Mouse (Mus musculus): Measurements from ENCODE around the gene Gabbr2. TPM values are rescaled to one million over a fixed set of nuclear protein-coding genes. Genes with fewer than 3 reads are reported as not detected.

Gene Gabbr2
- polyA plus RNA-seq, 1 experiment from 2014 or later: 0.05 TPM

- no peak for ATAC-seq (ENCODE audit: extremely low read depth, insufficient number of reproducible peaks, low FRiP score, low TSS enrichment)
- no peak overlapping the region for H3K9ac ChIP-seq
- no peak overlapping the region for H3K4me2 ChIP-seq
- H3K4me1 ChIP-seq: no peaks in the 10 kb centered on the region
- no peak overlapping the region for H3K4me3 ChIP-seq
- no peaks in the 10 kb centered on the region for H3K27me3 ChIP-seq (replicated peaks)
- H3K27ac ChIP-seq (replicated peaks): no peak overlapping the region
- no peaks in the 10 kb centered on the region for H3K36me3 ChIP-seq
- H3K9me3 ChIP-seq: 0 out of 2 replicates have a peak, but pooled peaks cover 4% of the 10 kb centered on the region
- 50% methylated on average over 4 of the region's 4 CpGs for WGBS
Measured at GRCm38 (mm10) chr4:46675992-46676391, 315.7 kb downstream of the Gabbr2 start.

GRCm38 (mm10) chr4:46675272-46675785, 316.3 kb downstream of the Gabbr2 start:
- Histone ChIP-seq H3K4me3 (no peak overlapping the region), H3K27ac (replicated peaks) (no peak overlapping the region), H3K9me3 (0 out of 2 replicates have a peak, but pooled peaks cover 4% of the 10 kb centered on the region), H3K4me1 (no peaks in the 10 kb centered on the region), H3K4me2 (no peak overlapping the region), H3K27me3 (replicated peaks) (no peaks in the 10 kb centered on the region), H3K36me3 (no peaks in the 10 kb centered on the region), H3K9ac (no peak overlapping the region)
- WGBS: 73% methylated on average over 11 of the region's 11 CpGs
- no peak for ATAC-seq (ENCODE audit: extremely low read depth, insufficient number of reproducible peaks, low FRiP score, low TSS enrichment)

GRCm38 (mm10) chr4:46668620-46669019, 323.1 kb downstream of the Gabbr2 start:
- no peak for ATAC-seq (ENCODE audit: extremely low read depth, insufficient number of reproducible peaks, low FRiP score, low TSS enrichment)
- Histone ChIP-seq H3K27me3 (replicated peaks) (no peaks in the 10 kb centered on the region), H3K4me2 (peak overlapping the region; percentile 39), H3K27ac (replicated peaks) (peak overlapping the region; percentile 78), H3K4me3 (no peak overlapping the region), H3K9me3 (no peaks in the 10 kb centered on the region), H3K36me3 (no peaks in the 10 kb centered on the region), H3K4me1 (peaks cover 40% of the 10 kb centered on the region), H3K9ac (0 out of 2 replicates have a peak overlapping the region, but pooled peaks have one; percentile 11)
- 42% methylated on average over 11 of the region's 11 CpGs for WGBS

GRCm38 (mm10) chr4:46666420-46666819, 325.3 kb downstream of the Gabbr2 start:
- Histone ChIP-seq H3K27ac (replicated peaks) (no peak overlapping the region), H3K9me3 (no peaks in the 10 kb centered on the region), H3K9ac (no peak overlapping the region), H3K27me3 (replicated peaks) (peaks cover 2% of the 10 kb centered on the region; the same call in 1 of the 2 replicates), H3K4me2 (no peak overlapping the region), H3K36me3 (no peaks in the 10 kb centered on the region), H3K4me3 (no peak overlapping the region), H3K4me1 (peaks cover 43% of the 10 kb centered on the region)
- ATAC-seq (ENCODE audit: extremely low read depth, insufficient number of reproducible peaks, low FRiP score, low TSS enrichment): no peak
- WGBS: 70% methylated on average over 5 of the region's 5 CpGs

GRCm38 (mm10) chr4:46665371-46665774, 326.3 kb downstream of the Gabbr2 start:
- WGBS: 4% methylated on average over 8 of the region's 8 CpGs
- no peak for ATAC-seq (ENCODE audit: extremely low read depth, insufficient number of reproducible peaks, low FRiP score, low TSS enrichment)
- H3K9me3 ChIP-seq: no peaks in the 10 kb centered on the region

GRCm38 (mm10) chr4:46664123-46665009, 327.3 kb downstream of the Gabbr2 start:
- WGBS: 3% methylated on average over 34 of the region's 34 CpGs
- H3K9ac ChIP-seq: peak overlapping the region; percentile 80
- peak overlapping the region; percentile 50 for H3K4me3 ChIP-seq
- no peaks in the 10 kb centered on the region for H3K9me3 ChIP-seq
- ATAC-seq (ENCODE audit: extremely low read depth, insufficient number of reproducible peaks, low FRiP score, low TSS enrichment): peak; percentile 56; the same call in 1 of the 2 replicates
- peak overlapping the region; percentile 76 for H3K27ac ChIP-seq (replicated peaks)
- peaks cover 43% of the 10 kb centered on the region for H3K4me1 ChIP-seq
- peaks cover 4% of the 10 kb centered on the region; the same call in 1 of the 2 replicates for H3K27me3 ChIP-seq (replicated peaks)
- H3K36me3 ChIP-seq: no peaks in the 10 kb centered on the region
- H3K4me2 ChIP-seq: peak overlapping the region; percentile 68

More at GRCm38 (mm10) chr4:46665371-46665774, 326.3 kb downstream of the Gabbr2 start:
- peaks cover 4% of the 10 kb centered on the region; the same call in 1 of the 2 replicates for H3K27me3 ChIP-seq (replicated peaks)
- H3K4me2 ChIP-seq: peak overlapping the region; percentile 68
- no peaks in the 10 kb centered on the region for H3K36me3 ChIP-seq
- no peak overlapping the region for H3K27ac ChIP-seq (replicated peaks)
- H3K4me3 ChIP-seq: 0 out of 2 replicates have a peak overlapping the region, but pooled peaks have one; percentile 50
- H3K9ac ChIP-seq: no peak overlapping the region; the same call in 1 of the 2 replicates
- H3K4me1 ChIP-seq: peaks cover 43% of the 10 kb centered on the region

- ATAC-seq (ENCODE audit: extremely low read depth, insufficient number of reproducible peaks, low FRiP score, low TSS enrichment): no peak
- H3K9ac ChIP-seq: no peak overlapping the region
- H3K4me1 ChIP-seq: peaks cover 21% of the 10 kb centered on the region
- no peak overlapping the region for H3K4me3 ChIP-seq
- no peak overlapping the region for H3K4me2 ChIP-seq
- H3K9me3 ChIP-seq: no peaks in the 10 kb centered on the region
- peaks cover 4% of the 10 kb centered on the region; the same call in 1 of the 2 replicates for H3K27me3 ChIP-seq (replicated peaks)
- WGBS: 71% methylated on average over 9 of the region's 9 CpGs
- H3K27ac ChIP-seq (replicated peaks): no peak overlapping the region
- H3K36me3 ChIP-seq: no peaks in the 10 kb centered on the region
Measured at GRCm38 (mm10) chr4:46661433-46661832, 330.2 kb downstream of the Gabbr2 start.

GRCm38 (mm10) chr4:46658946-46659345, 332.7 kb downstream of the Gabbr2 start:
- H3K36me3 ChIP-seq: no peaks in the 10 kb centered on the region
- peaks cover 24% of the 10 kb centered on the region for H3K27me3 ChIP-seq (replicated peaks)
- 73% methylated on average over 5 of the region's 5 CpGs for WGBS
- no peak overlapping the region for H3K4me2 ChIP-seq
- no peak overlapping the region for H3K4me3 ChIP-seq
- no peaks in the 10 kb centered on the region for H3K9me3 ChIP-seq
- no peak for ATAC-seq (ENCODE audit: extremely low read depth, insufficient number of reproducible peaks, low FRiP score, low TSS enrichment)
- H3K4me1 ChIP-seq: peaks cover 6% of the 10 kb centered on the region
- no peak overlapping the region for H3K27ac ChIP-seq (replicated peaks)
- H3K9ac ChIP-seq: no peak overlapping the region

GRCm38 (mm10) chr4:46657116-46657515, 334.6 kb downstream of the Gabbr2 start:
- Histone ChIP-seq H3K9me3 (no peaks in the 10 kb centered on the region), H3K4me3 (no peak overlapping the region), H3K4me1 (no peaks in the 10 kb centered on the region), H3K27me3 (replicated peaks) (peaks cover 42% of the 10 kb centered on the region), H3K36me3 (no peaks in the 10 kb centered on the region), H3K9ac (no peak overlapping the region), H3K4me2 (no peak overlapping the region), H3K27ac (replicated peaks) (no peak overlapping the region)
- WGBS: 6% methylated on average over 5 of the region's 5 CpGs
- no peak for ATAC-seq (ENCODE audit: extremely low read depth, insufficient number of reproducible peaks, low FRiP score, low TSS enrichment)

GRCm38 (mm10) chr4:46655956-46656355, 335.7 kb downstream of the Gabbr2 start:
- H3K4me2 ChIP-seq: no peak overlapping the region
- ATAC-seq (ENCODE audit: extremely low read depth, insufficient number of reproducible peaks, low FRiP score, low TSS enrichment): no peak
- H3K9me3 ChIP-seq: no peaks in the 10 kb centered on the region
- no peaks in the 10 kb centered on the region for H3K36me3 ChIP-seq
- H3K9ac ChIP-seq: no peak overlapping the region
- peaks cover 50% of the 10 kb centered on the region for H3K27me3 ChIP-seq (replicated peaks)
- H3K4me3 ChIP-seq: no peak overlapping the region
- WGBS: 52% methylated on average over 2 of the region's 2 CpGs
- H3K4me1 ChIP-seq: peaks cover 1% of the 10 kb centered on the region
- H3K27ac ChIP-seq (replicated peaks): no peak overlapping the region

- no peak overlapping the region for H3K9ac ChIP-seq
- H3K4me3 ChIP-seq: no peak overlapping the region
- H3K27me3 ChIP-seq (replicated peaks): peaks cover 53% of the 10 kb centered on the region
- no peak overlapping the region for H3K27ac ChIP-seq (replicated peaks)
- no peaks in the 10 kb centered on the region for H3K9me3 ChIP-seq
- no peak overlapping the region for H3K4me2 ChIP-seq
- 49% methylated on average over 1 of the region's 1 CpGs for WGBS
- peaks cover 6% of the 10 kb centered on the region for H3K4me1 ChIP-seq
- no peaks in the 10 kb centered on the region for H3K36me3 ChIP-seq
- no peak for ATAC-seq (ENCODE audit: extremely low read depth, insufficient number of reproducible peaks, low FRiP score, low TSS enrichment)
Measured at GRCm38 (mm10) chr4:46655298-46655697, 336.4 kb downstream of the Gabbr2 start.
